Mouse (Mus musculus): ENCODE measurements around the gene Stk36.

- TF ChIP-seq CTCF (IDR thresholded peaks at IDR 0.05; ENCODE audit: control insufficient read depth, insufficient read depth, low read length) (no peak), POLR2A (IDR thresholded peaks at IDR 0.05; ENCODE audit: borderline replicate concordance, control insufficient read depth, low read depth, low read length) (no peak)
These were observed 42.3 kb downstream of the Stk36 start for GRCm38 (mm10) chr1:74643524-74643923.

All from bone marrow, adult 2 months (tissue).